Mouse (Mus musculus): Measurements from ENCODE around the gene Wasf3.

DNA sequence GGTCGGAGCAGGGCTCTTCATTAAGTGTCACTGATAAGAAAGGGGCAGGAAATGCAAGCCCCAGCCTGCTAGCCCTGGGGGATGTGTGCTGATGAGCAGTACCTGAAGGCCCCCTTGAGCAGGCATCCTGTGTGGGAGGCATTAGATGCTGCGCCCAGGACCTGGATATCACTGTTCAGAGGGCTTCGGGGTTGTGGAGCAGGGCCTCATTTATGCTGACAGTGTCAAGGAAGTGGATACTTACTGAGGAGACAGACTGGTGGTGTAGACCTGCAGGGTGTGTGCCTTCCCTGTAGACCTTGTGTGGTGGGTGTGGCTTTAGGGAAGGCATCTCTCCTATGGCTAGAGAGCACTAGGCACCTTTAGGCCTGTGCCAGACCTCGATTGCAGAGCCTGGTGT lies 29.8 kb downstream of the Wasf3 start:
- no peak for TF ChIP-seq POLR2AphosphoS5 (IDR thresholded peaks at IDR 0.05; ENCODE audit: insufficient replicate concordance, low read depth, low read length)
- TF ChIP-seq CTCF (IDR thresholded peaks at IDR 0.05; ENCODE audit: low read depth, low read length) = no peak
- TF ChIP-seq GATA1 (IDR thresholded peaks at IDR 0.05; ENCODE audit: borderline replicate concordance, low read length) = no peak

Measured in G1E (cell line).